Mouse (Mus musculus) gonadal fat pad, adult 2 months (tissue): ENCODE data around the gene Fgfr2. TPM values are rescaled to one million over a fixed set of nuclear protein-coding genes. Genes with fewer than 3 reads are reported as not detected.

Source experiments
- DNase-seq: peaks from one replicate; pipeline ENCODE4 v3.0.0-alpha.2; 2012; ENCODE audit warnings: low read depth
- polyA plus RNA-seq: library from polyadenylated mRNA; depleted of rRNA; stranded (reverse); fragments of >200 nt; gene quantifications from 2 replicates; pipeline ENCODE4 v1.2.3, GENCODE M21; 2012

Gene Fgfr2
- polyA plus RNA-seq, 1 experiment = 33.3 TPM

- no peak for DNase-seq
Observed at GRCm38 (mm10) chr7:132339041-132339839, 783.9 kb downstream of the Fgfr2 start.

GRCm38 (mm10) chr7:132338350-132338749 lies 784.8 kb downstream of the Fgfr2 start:
- DNase-seq = no peak

- DNase-seq = no peak
Observed at GRCm38 (mm10) chr7:132337268-132337917, 785.8 kb downstream of the Fgfr2 start.

GRCm38 (mm10) chr7:132336781-132337180 lies 786.4 kb downstream of the Fgfr2 start:
- no peak for DNase-seq

GRCm38 (mm10) chr7:132335367-132335766 lies 787.8 kb downstream of the Fgfr2 start:
- no peak for DNase-seq

- no peak for DNase-seq
Observed at GRCm38 (mm10) chr7:132333078-132333477, 790.1 kb downstream of the Fgfr2 start.

- DNase-seq = no peak
Observed at GRCm38 (mm10) chr7:132332176-132332575, 791.0 kb downstream of the Fgfr2 start.

- DNase-seq = no peak
Observed at GRCm38 (mm10) chr7:132330179-132330578, 793.0 kb downstream of the Fgfr2 start.

- no peak for DNase-seq
Observed at GRCm38 (mm10) chr7:132328648-132329047, 794.5 kb downstream of the Fgfr2 start.

GRCm38 (mm10) chr7:132325549-132326331 lies 797.4 kb downstream of the Fgfr2 start:
- DNase-seq = no peak

GRCm38 (mm10) chr7:132323430-132323829 lies 799.7 kb downstream of the Fgfr2 start:
- no peak for DNase-seq

- DNase-seq = no peak
Observed at GRCm38 (mm10) chr7:132321392-132321958, 801.7 kb downstream of the Fgfr2 start.

- no peak for DNase-seq
Observed at GRCm38 (mm10) chr7:132317036-132317541, 806.1 kb downstream of the Fgfr2 start, which contains the start of gene Chst15. Gene Chst15, minus strand, starts transcription at chr7:132317228.

- no peak for DNase-seq
Observed at GRCm38 (mm10) chr7:132316101-132317035, 806.8 kb downstream of the Fgfr2 start.

GRCm38 (mm10) chr7:132315149-132316091 lies 807.7 kb downstream of the Fgfr2 start:
- DNase-seq = no peak

- DNase-seq = no peak
Observed at GRCm38 (mm10) chr7:132312396-132312795, 810.8 kb downstream of the Fgfr2 start.

GRCm38 (mm10) chr7:132308537-132309191 lies 814.5 kb downstream of the Fgfr2 start:
- DNase-seq = no peak

- DNase-seq = no peak
Observed at GRCm38 (mm10) chr7:132307722-132308271, 815.4 kb downstream of the Fgfr2 start.
